Mouse (Mus musculus): ENCODE data around the gene Cog7.

The Cog7 gene

GRCm38 (mm10) chr7:121899311-121899710 is 82.2 kb downstream of the Cog7 start:
- in situ Hi-C loops (cut with MboI, MseI): no loop called here

GRCm38 (mm10) chr7:121896689-121897088 is 84.8 kb downstream of the Cog7 start:
- in situ Hi-C loops (cut with MboI, MseI): no loop called here

- in situ Hi-C loops (cut with MboI, MseI): no loop called here
These were observed 90.7 kb downstream of the Cog7 start for GRCm38 (mm10) chr7:121890636-121891360.

- in situ Hi-C loops (cut with MboI, MseI): no loop called here
These were observed 101.3 kb downstream of the Cog7 start for GRCm38 (mm10) chr7:121880246-121880645.

- in situ Hi-C loops (cut with MboI, MseI): no loop called here
These were observed 106.7 kb downstream of the Cog7 start for GRCm38 (mm10) chr7:121874784-121875183.

GRCm38 (mm10) chr7:121873998-121874397 is 107.5 kb downstream of the Cog7 start:
- in situ Hi-C loops (cut with MboI, MseI): no loop called here

GRCm38 (mm10) chr7:121871631-121872030 is 109.9 kb downstream of the Cog7 start:
- in situ Hi-C loops (cut with MboI, MseI): no loop called here

- in situ Hi-C loops (cut with MboI, MseI): no loop called here
These were observed 116.5 kb downstream of the Cog7 start, which contains the start of gene Scnn1b for GRCm38 (mm10) chr7:121864858-121865585. Gene Scnn1b, plus strand, starts transcription at chr7:121865038.

- in situ Hi-C loops (cut with MboI, MseI): no loop called here
These were observed 122.6 kb downstream of the Cog7 start for GRCm38 (mm10) chr7:121858939-121859338.

GRCm38 (mm10) chr7:121857177-121857884 is 124.2 kb downstream of the Cog7 start:
- in situ Hi-C loops (cut with MboI, MseI): no loop called here

GRCm38 (mm10) chr7:121848537-121849168 is 132.9 kb downstream of the Cog7 start:
- in situ Hi-C loops (cut with MboI, MseI): no loop called here

- in situ Hi-C loops (cut with MboI, MseI): no loop called here
These were observed 135.5 kb downstream of the Cog7 start for GRCm38 (mm10) chr7:121845964-121846363.

GRCm38 (mm10) chr7:121842234-121842633 is 139.3 kb downstream of the Cog7 start:
- in situ Hi-C loops (cut with MboI, MseI): no loop called here

GRCm38 (mm10) chr7:121840810-121841209 is 140.7 kb downstream of the Cog7 start:
- in situ Hi-C loops (cut with MboI, MseI): no loop called here

GRCm38 (mm10) chr7:121836827-121837226 is 144.7 kb downstream of the Cog7 start:
- in situ Hi-C loops (cut with MboI, MseI): no loop called here

- in situ Hi-C loops (cut with MboI, MseI): no loop called here
These were observed 146.1 kb downstream of the Cog7 start for GRCm38 (mm10) chr7:121835392-121835791.
